Mouse (Mus musculus): Measurements from ENCODE around the gene Bin2. TPM values are rescaled to one million over a fixed set of nuclear protein-coding genes. Genes with fewer than 3 reads are reported as not detected.

Gene Bin2
- polyA plus RNA-seq, 1 experiment from 2014 or later = 2.4 TPM

- Histone ChIP-seq H3K27ac (no peak overlapping the region), H3K4me2 (replicated peaks) (no peak overlapping the region), H3K9me3 (no peaks in the 10 kb centered on the region), H3K4me1 (peaks cover 3% of the 10 kb centered on the region; the same call in 1 of the 2 replicates), H3K9ac (no peak overlapping the region), H3K4me3 (no peak overlapping the region), H3K36me3 (no peaks in the 10 kb centered on the region), H3K27me3 (no peaks in the 10 kb centered on the region)
- no peak for ATAC-seq (ENCODE audit: insufficient number of reproducible peaks, insufficient read depth, low FRiP score, low TSS enrichment)
- WGBS = 29% methylated on average over 7 of the region's 7 CpGs
These were observed 12.4 kb upstream of the Bin2 start for GRCm38 (mm10) chr15:100681770-100682169.

- no peaks in the 10 kb centered on the region for H3K9me3 ChIP-seq
- no peak overlapping the region for H3K9ac ChIP-seq
- H3K4me3 ChIP-seq = no peak overlapping the region
- no peak overlapping the region for H3K27ac ChIP-seq
- 49% methylated on average over 3 of the region's 3 CpGs for WGBS
- H3K27me3 ChIP-seq = no peaks in the 10 kb centered on the region
- no peak overlapping the region for H3K4me2 ChIP-seq (replicated peaks)
- peaks cover 3% of the 10 kb centered on the region; the same call in 1 of the 2 replicates for H3K4me1 ChIP-seq
- H3K36me3 ChIP-seq = no peaks in the 10 kb centered on the region
- no peak for ATAC-seq (ENCODE audit: insufficient number of reproducible peaks, insufficient read depth, low FRiP score, low TSS enrichment)
These were observed 11.0 kb upstream of the Bin2 start for GRCm38 (mm10) chr15:100680381-100680780.

- Histone ChIP-seq H3K27ac (no peak overlapping the region), H3K27me3 (no peaks in the 10 kb centered on the region), H3K9ac (no peak overlapping the region), H3K4me2 (replicated peaks) (no peak overlapping the region), H3K36me3 (no peaks in the 10 kb centered on the region), H3K4me3 (no peak overlapping the region), H3K9me3 (no peaks in the 10 kb centered on the region), H3K4me1 (peaks cover 3% of the 10 kb centered on the region; the same call in 1 of the 2 replicates)
- no peak for ATAC-seq (ENCODE audit: insufficient number of reproducible peaks, insufficient read depth, low FRiP score, low TSS enrichment)
- 92% methylated on average over 14 of the region's 14 CpGs for WGBS
These were observed 9.7 kb upstream of the Bin2 start for GRCm38 (mm10) chr15:100679005-100679404.

- WGBS = 61% methylated on average over 12 of the region's 12 CpGs
- no peaks in the 10 kb centered on the region for H3K36me3 ChIP-seq
These were observed 9.2 kb upstream of the Bin2 start for GRCm38 (mm10) chr15:100678581-100678980.

GRCm38 (mm10) chr15:100677675-100678074 lies 8.3 kb upstream of the Bin2 start:
- no peak overlapping the region for H3K9ac ChIP-seq
- no peak overlapping the region for H3K4me2 ChIP-seq (replicated peaks)
- WGBS = 88% methylated on average over 8 of the region's 8 CpGs
- no peak overlapping the region for H3K27ac ChIP-seq
- H3K4me1 ChIP-seq = peaks cover 3% of the 10 kb centered on the region; the same call in 1 of the 2 replicates
- no peaks in the 10 kb centered on the region for H3K9me3 ChIP-seq
- H3K27me3 ChIP-seq = no peaks in the 10 kb centered on the region
- no peak for ATAC-seq (ENCODE audit: insufficient number of reproducible peaks, insufficient read depth, low FRiP score, low TSS enrichment)
- no peaks in the 10 kb centered on the region for H3K36me3 ChIP-seq
- H3K4me3 ChIP-seq = no peak overlapping the region

More at GRCm38 (mm10) chr15:100678581-100678980, 9.2 kb upstream of the Bin2 start:
- Histone ChIP-seq H3K9me3 (no peaks in the 10 kb centered on the region), H3K27ac (no peak overlapping the region), H3K4me1 (peaks cover 3% of the 10 kb centered on the region; the same call in 1 of the 2 replicates), H3K4me2 (replicated peaks) (no peak overlapping the region), H3K9ac (no peak overlapping the region), H3K4me3 (no peak overlapping the region), H3K27me3 (no peaks in the 10 kb centered on the region)
- no peak for ATAC-seq (ENCODE audit: insufficient number of reproducible peaks, insufficient read depth, low FRiP score, low TSS enrichment)

- Histone ChIP-seq H3K4me3 (no peak overlapping the region), H3K9me3 (no peaks in the 10 kb centered on the region), H3K27ac (no peak overlapping the region), H3K4me2 (replicated peaks) (no peak overlapping the region), H3K27me3 (no peaks in the 10 kb centered on the region), H3K4me1 (no peaks in the 10 kb centered on the region), H3K9ac (no peak overlapping the region), H3K36me3 (no peaks in the 10 kb centered on the region)
- ATAC-seq (ENCODE audit: insufficient number of reproducible peaks, insufficient read depth, low FRiP score, low TSS enrichment) = no peak
- 89% methylated on average over 1 of the region's 1 CpGs for WGBS
These were observed 7.2 kb upstream of the Bin2 start for GRCm38 (mm10) chr15:100676521-100676920.

GRCm38 (mm10) chr15:100675486-100675885 lies 6.1 kb upstream of the Bin2 start:
- no peak overlapping the region for H3K27ac ChIP-seq
- H3K27me3 ChIP-seq = no peaks in the 10 kb centered on the region
- no peak overlapping the region for H3K4me2 ChIP-seq (replicated peaks)
- no peak for ATAC-seq (ENCODE audit: insufficient number of reproducible peaks, insufficient read depth, low FRiP score, low TSS enrichment)
- H3K4me3 ChIP-seq = no peak overlapping the region
- WGBS = 40% methylated on average over 3 of the region's 3 CpGs
- H3K4me1 ChIP-seq = no peaks in the 10 kb centered on the region
- H3K9me3 ChIP-seq = no peaks in the 10 kb centered on the region
- H3K36me3 ChIP-seq = no peaks in the 10 kb centered on the region
- no peak overlapping the region for H3K9ac ChIP-seq

- WGBS = 87% methylated on average over 10 of the region's 10 CpGs
- Histone ChIP-seq H3K4me3 (no peak overlapping the region), H3K27ac (no peak overlapping the region)
These were observed 5.2 kb upstream of the Bin2 start for GRCm38 (mm10) chr15:100674566-100674965.

GRCm38 (mm10) chr15:100673585-100674391 lies 4.4 kb upstream of the Bin2 start:
- H3K4me3 ChIP-seq = no peak overlapping the region
- WGBS = 45% methylated on average over 12 of the region's 12 CpGs
- H3K4me1 ChIP-seq = no peaks in the 10 kb centered on the region
- no peaks in the 10 kb centered on the region for H3K9me3 ChIP-seq
- ATAC-seq (ENCODE audit: insufficient number of reproducible peaks, insufficient read depth, low FRiP score, low TSS enrichment) = no peak
- H3K36me3 ChIP-seq = no peaks in the 10 kb centered on the region
- H3K4me2 ChIP-seq (replicated peaks) = no peak overlapping the region
- 0 out of 2 replicates have a peak overlapping the region, but pooled peaks have one; percentile 11 for H3K27ac ChIP-seq
- H3K27me3 ChIP-seq = no peaks in the 10 kb centered on the region
- H3K9ac ChIP-seq = no peak overlapping the region

More at GRCm38 (mm10) chr15:100674566-100674965, 5.2 kb upstream of the Bin2 start:
- Histone ChIP-seq H3K4me2 (replicated peaks) (no peak overlapping the region), H3K27me3 (no peaks in the 10 kb centered on the region), H3K36me3 (no peaks in the 10 kb centered on the region), H3K9me3 (no peaks in the 10 kb centered on the region), H3K9ac (no peak overlapping the region), H3K4me1 (no peaks in the 10 kb centered on the region)
- no peak for ATAC-seq (ENCODE audit: insufficient number of reproducible peaks, insufficient read depth, low FRiP score, low TSS enrichment)

GRCm38 (mm10) chr15:100670833-100671232 lies 1.5 kb upstream of the Bin2 start:
- Histone ChIP-seq H3K9ac (no peak overlapping the region), H3K9me3 (no peaks in the 10 kb centered on the region), H3K36me3 (no peaks in the 10 kb centered on the region), H3K27ac (no peak overlapping the region), H3K4me2 (replicated peaks) (no peak overlapping the region), H3K4me1 (peaks cover 4% of the 10 kb centered on the region; the same call in 1 of the 2 replicates), H3K27me3 (0 out of 2 replicates have a peak, but pooled peaks cover 2% of the 10 kb centered on the region), H3K4me3 (no peak overlapping the region)
- 71% methylated on average over 5 of the region's 5 CpGs for WGBS
- no peak for ATAC-seq (ENCODE audit: insufficient number of reproducible peaks, insufficient read depth, low FRiP score, low TSS enrichment)

GRCm38 (mm10) chr15:100670004-100670403 lies 651 bp upstream of the Bin2 start:
- H3K27ac ChIP-seq = no peak overlapping the region
- 60% methylated on average over 8 of the region's 8 CpGs for WGBS
- H3K4me3 ChIP-seq = no peak overlapping the region
- 0 out of 2 replicates have a peak, but pooled peaks cover 2% of the 10 kb centered on the region for H3K27me3 ChIP-seq
- H3K9ac ChIP-seq = no peak overlapping the region
- no peak for ATAC-seq (ENCODE audit: insufficient number of reproducible peaks, insufficient read depth, low FRiP score, low TSS enrichment)
- H3K4me2 ChIP-seq (replicated peaks) = no peak overlapping the region
- peaks cover 4% of the 10 kb centered on the region; the same call in 1 of the 2 replicates for H3K4me1 ChIP-seq
- no peaks in the 10 kb centered on the region for H3K9me3 ChIP-seq
- no peaks in the 10 kb centered on the region for H3K36me3 ChIP-seq

All from embryonic facial prominence, embryonic 12.5 days (tissue).